Mouse (Mus musculus): ENCODE data around the gene Scp2d1. TPM values are rescaled to one million over a fixed set of nuclear protein-coding genes. Genes with fewer than 3 reads are reported as not detected.
"Not testable (repeated sequence)": the region's sequence is repeated elsewhere in the genome, so short reads cannot be mapped to it uniquely, and the experiment has no call there.

Gene Scp2d1
- total RNA-seq (2012; rRNA removed) (not detected in 2 replicates), polyA plus RNA-seq (2012; ENCODE audit: insufficient read depth in 1 of 2, insufficient read length in 2 of 2, low read depth in 1 of 2, low replicate concordance in 2 of 2, missing spikeins in 1 of 2) (not detected)

GRCm38 (mm10) chr2:144823356-144823755, at the start of gene Scp2d1:
Gene Scp2d1 (plus strand): TSS chr2:144823656.
- not testable (repeated sequence) for H3K36me3 ChIP-seq (ENCODE audit: control insufficient read depth in 1 of 2, insufficient read depth in 2 of 2, low read length in 2 of 2); H3K27me3 ChIP-seq (ENCODE audit: control insufficient read depth in 1 of 2, insufficient read depth in 2 of 2, low read length in 2 of 2); H3K4me1 ChIP-seq (ENCODE audit: control insufficient read depth in 1 of 2, insufficient read depth in 2 of 2, low read length in 2 of 2); H3K4me3 ChIP-seq (ENCODE audit: control insufficient read depth in 1 of 2, insufficient read depth in 1 of 2, low read depth in 2 of 2, low read length in 2 of 2); H3K27ac ChIP-seq (ENCODE audit: control insufficient read depth, low read depth, low read length); H3K9ac ChIP-seq (ENCODE audit: control insufficient read depth, low read depth, low read length, poor library complexity, severe bottlenecking); DNase-seq (ENCODE audit: low read depth, low spot score); H3K79me2 ChIP-seq (ENCODE audit: control insufficient read depth, insufficient read depth, low read length, poor library complexity); H3K9me3 ChIP-seq (replicated peaks; ENCODE audit: insufficient read depth, low read length)

- no peak overlapping the region for H3K4me3 ChIP-seq (ENCODE audit: control insufficient read depth in 1 of 2, insufficient read depth in 1 of 2, low read depth in 2 of 2, low read length in 2 of 2)
- H3K4me1 ChIP-seq (ENCODE audit: control insufficient read depth in 1 of 2, insufficient read depth in 2 of 2, low read length in 2 of 2): no peaks in the 10 kb centered on the region
- H3K27me3 ChIP-seq (ENCODE audit: control insufficient read depth in 1 of 2, insufficient read depth in 2 of 2, low read length in 2 of 2): no peaks in the 10 kb centered on the region
- DNase-seq (ENCODE audit: low read depth, low spot score): no peak
- no peak overlapping the region for H3K9ac ChIP-seq (ENCODE audit: control insufficient read depth, low read depth, low read length, poor library complexity, severe bottlenecking)
- H3K9me3 ChIP-seq (replicated peaks; ENCODE audit: insufficient read depth, low read length): no peaks in the 10 kb centered on the region
- H3K27ac ChIP-seq (ENCODE audit: control insufficient read depth, low read depth, low read length): no peak overlapping the region
- H3K36me3 ChIP-seq (ENCODE audit: control insufficient read depth in 1 of 2, insufficient read depth in 2 of 2, low read length in 2 of 2): no peaks in the 10 kb centered on the region
- no peaks in the 10 kb centered on the region for H3K79me2 ChIP-seq (ENCODE audit: control insufficient read depth, insufficient read depth, low read length, poor library complexity)
- TF ChIP-seq SIN3A (IDR thresholded peaks at IDR 0.05; ENCODE audit: low read length) (no peak), TCF12 (IDR thresholded peaks at IDR 0.05; ENCODE audit: low read depth, low read length) (no peak), EP300 (IDR thresholded peaks at IDR 0.05; ENCODE audit: low read depth in 1 of 2, low read length in 2 of 2) (no peak), NELFE (IDR thresholded peaks at IDR 0.05; ENCODE audit: low read depth, low read length) (no peak), CHD2 (IDR thresholded peaks at IDR 0.05; ENCODE audit: low read length) (no peak), GATA1 (IDR thresholded peaks at IDR 0.05; ENCODE audit: low read depth, low read length) (no peak), ZKSCAN1 (IDR thresholded peaks at IDR 0.05; ENCODE audit: low read depth, low read length) (no peak), MYB (IDR thresholded peaks at IDR 0.05; ENCODE audit: low read depth, low read length) (no peak), MEF2A (IDR thresholded peaks at IDR 0.05; ENCODE audit: extremely low read depth, insufficient replicate concordance, low read depth, low read length, poor library complexity, severe bottlenecking) (no peak), MAZ (IDR thresholded peaks at IDR 0.05; ENCODE audit: low read depth, low read length) (no peak), MXI1 (IDR thresholded peaks at IDR 0.05; ENCODE audit: low read depth, low read length) (no peak), POLR2AphosphoS2 (IDR thresholded peaks at IDR 0.05; ENCODE audit: low read length) (no peak), MYC (IDR thresholded peaks at IDR 0.05; ENCODE audit: low read depth, low read length) (no peak), GABPA (IDR thresholded peaks at IDR 0.05; ENCODE audit: low read depth, low read length) (no peak), USF1 (IDR thresholded peaks at IDR 0.05; ENCODE audit: low read depth, low read length) (no peak), NRF1 (IDR thresholded peaks at IDR 0.05; ENCODE audit: insufficient read depth, low read depth, low read length, poor library complexity, severe bottlenecking) (no peak), ZC3H11A (IDR thresholded peaks at IDR 0.05; ENCODE audit: low read depth, low read length) (no peak), MAFK (IDR thresholded peaks at IDR 0.05; ENCODE audit: borderline replicate concordance, low read depth, low read length) (no peak), POLR2AphosphoS5 (IDR thresholded peaks at IDR 0.05; ENCODE audit: borderline replicate concordance, low read depth, low read length) (no peak)
Observed at GRCm38 (mm10) chr2:144774636-144775160, 48.8 kb upstream of the Scp2d1 start.
